In genomic region chr9:56926025-56926360, GRCm38 (mm10) we compare ENCODE assay signal across 9 mouse cellular contexts. TPM values are rescaled to one million over a fixed set of nuclear protein-coding genes. Genes with fewer than 3 reads are reported as not detected.
DNase-seq lines count a peak whose midpoint lies in the region; ATAC-seq and TF ChIP-seq lines count a peak whose summit lies in the region.
"Had no signal": no experiment of that assay in that cellular context is flagged by ENCODE, and none has a peak within 500 bp of the region (broad histone marks: within the 10 kb centered on the region; RNA-seq: fewer than 3 reads in every experiment).

No protein-coding gene starts in this region.

- peak overlapping the region; percentile 80 for H3K4me2 ChIP-seq in lung, embryonic 16.5 days (ENCODE audit: low read depth, low read length)
- H3K4me2 ChIP-seq in intestine, embryonic 16.5 days (ENCODE audit: low read depth, low read length), result peak overlapping the region; percentile 93
- H3K4me2 ChIP-seq in neural tube, embryonic 13.5 days, result peak overlapping the region; percentile 85

- H3K27ac ChIP-seq in heart, adult 2 months, result peak overlapping the region; percentile 95
- H3K27ac ChIP-seq in lung, embryonic 16.5 days (ENCODE audit: low read length), result no peak overlapping the region
- no peak overlapping the region for H3K27ac ChIP-seq in intestine, embryonic 16.5 days (ENCODE audit: low read length)
- no peak overlapping the region for H3K27ac ChIP-seq in neural tube, embryonic 13.5 days (replicated peaks)

- peak in 1 of 2 experiments; percentile 28 for DNase-seq in heart, adult 2 months
- DNase-seq in heart, postnatal 25 days (ENCODE audit: low spot score), result no peak
- no peak for DNase-seq in lung, postnatal 10 days
- DNase-seq in yolk sac, embryonic 10.5 days (ENCODE audit: low spot score), result no peak
- DNase-seq in thymus, postnatal 14 days, result no peak
- DNase-seq: cerebellum, postnatal 25 days had no signal

- no peaks in the 10 kb centered on the region for H3K79me2 ChIP-seq in heart, adult 2 months (replicated peaks; ENCODE audit: control insufficient read depth, insufficient read depth, low read length)

- ATAC-seq in lung, embryonic 16.5 days (ENCODE audit: low read depth), result no peak
- ATAC-seq in intestine, embryonic 16.5 days, result no peak
- ATAC-seq in neural tube, embryonic 13.5 days (ENCODE audit: low read depth), result no peak

- TF ChIP-seq EP300 in heart, adult 2 months (IDR thresholded peaks at IDR 0.05; ENCODE audit: insufficient read depth, low read depth, low read length), result no peak

- no peaks in the 10 kb centered on the region for H3K27me3 ChIP-seq in heart, adult 2 months (ENCODE audit: control insufficient read depth, insufficient read depth, low read length)
- no peaks in the 10 kb centered on the region for H3K27me3 ChIP-seq in lung, embryonic 16.5 days (ENCODE audit: control insufficient read depth, insufficient read depth, low read depth, low read length)
- no peaks in the 10 kb centered on the region for H3K27me3 ChIP-seq in intestine, embryonic 16.5 days (replicated peaks; ENCODE audit: control insufficient read depth, insufficient read depth, low read length)
- peaks cover 19% of the 10 kb centered on the region for H3K27me3 ChIP-seq in neural tube, embryonic 13.5 days

- no peaks in the 10 kb centered on the region for H3K9me3 ChIP-seq in lung, embryonic 16.5 days (ENCODE audit: control insufficient read depth, low read length)
- no peaks in the 10 kb centered on the region for H3K9me3 ChIP-seq in intestine, embryonic 16.5 days (ENCODE audit: control insufficient read depth, low read length)
- no peaks in the 10 kb centered on the region; the same call in 1 of the 2 replicates for H3K9me3 ChIP-seq in neural tube, embryonic 13.5 days

- peaks cover 20% of the 10 kb centered on the region for H3K4me1 ChIP-seq in heart, adult 2 months (ENCODE audit: control insufficient read depth, insufficient read depth, low read length)
- H3K4me1 ChIP-seq in lung, embryonic 16.5 days (replicated peaks; ENCODE audit: control insufficient read depth, insufficient read depth, low read length), result peaks cover 47% of the 10 kb centered on the region
- H3K4me1 ChIP-seq in intestine, embryonic 16.5 days (ENCODE audit: control insufficient read depth, insufficient read depth, low read length), result peaks cover 43% of the 10 kb centered on the region
- H3K4me1 ChIP-seq in neural tube, embryonic 13.5 days (replicated peaks), result peaks cover 55% of the 10 kb centered on the region

- TF ChIP-seq CTCF in heart, adult 2 months (IDR thresholded peaks at IDR 0.05), result no peak

- TF ChIP-seq POLR2A in heart, adult 2 months (IDR thresholded peaks at IDR 0.05; ENCODE audit: insufficient read depth, low read depth, low read length), result 0 out of 2 replicates have a peak, but pooled peaks have one; percentile 3

- H3K36me3 ChIP-seq in heart, adult 2 months (ENCODE audit: control insufficient read depth, insufficient read depth, low read length), result no peaks in the 10 kb centered on the region
- peaks cover 12% of the 10 kb centered on the region for H3K36me3 ChIP-seq in lung, embryonic 16.5 days (ENCODE audit: control insufficient read depth, insufficient read depth, low read length)
- H3K36me3 ChIP-seq in intestine, embryonic 16.5 days (ENCODE audit: control insufficient read depth, insufficient read depth, low read length), result peaks cover 5% of the 10 kb centered on the region; the same call in 1 of the 2 replicates
- H3K36me3 ChIP-seq in neural tube, embryonic 13.5 days, result peaks cover 10% of the 10 kb centered on the region; the same call in 1 of the 2 replicates

- WGBS in heart, adult 2 months, result 91% methylated on average over 10 of the region's 10 CpGs
- 94% methylated on average over 10 of the region's 10 CpGs for WGBS in lung, embryonic 16.5 days
- 95% methylated on average over 10 of the region's 10 CpGs for WGBS in intestine, embryonic 16.5 days
- WGBS in neural tube, embryonic 13.5 days, result 94% methylated on average over 10 of the region's 10 CpGs

- H3K4me3 ChIP-seq in heart, adult 2 months, result peak overlapping the region; percentile 75
- H3K4me3 ChIP-seq in lung, embryonic 16.5 days (ENCODE audit: low read length), result peak overlapping the region; percentile 68
- no peak overlapping the region; the same call in 1 of the 2 replicates for H3K4me3 ChIP-seq in intestine, embryonic 16.5 days (ENCODE audit: low read length)
- no peak overlapping the region for H3K4me3 ChIP-seq in neural tube, embryonic 13.5 days

- intact Hi-C loops in heart, adult 2 months (cut with DNase I), result loop anchor here (5.0 kb wide), 1 partner anchor 146 kb away; the partner anchor contains the start of gene Sin3a
- intact Hi-C loops in heart, postnatal 25 days (cut with DNase I), result loop anchor here (5.0 kb wide), 1 partner anchor 206 kb away; the partner anchor contains the start of gene Man2c1

- peak overlapping the region; percentile 20 for H3K9ac ChIP-seq in heart, adult 2 months (ENCODE audit: low read depth, low read length)
- H3K9ac ChIP-seq in lung, embryonic 16.5 days (ENCODE audit: low read length), result peak overlapping the region; percentile 76
- peak overlapping the region; percentile 81; the same call in 1 of the 2 replicates for H3K9ac ChIP-seq in intestine, embryonic 16.5 days (ENCODE audit: low read depth, low read length)
- no peak overlapping the region for H3K9ac ChIP-seq in neural tube, embryonic 13.5 days

RNA-seq across cellular contexts. Expression of gene Snx33, which starts 2.2 kb away (rescaled TPM):
- 10 to 100 TPM in 1 of 2 experiments, 1 to 10 TPM in 1; 6.7 to 10.0 TPM for total RNA-seq in heart, adult 2 months (2021)
- polyA plus RNA-seq in heart, adult 2 months (2012; rRNA removed), result 7.8 and 8.8 TPM in 2 replicates
- 10 to 100 TPM in 1 of 2 experiments, 1 to 10 TPM in 1; 8.9 to 12.5 TPM for total RNA-seq in heart, postnatal 25 days (2021)
- 11.8 and 12.2 TPM in 2 replicates for polyA plus RNA-seq in lung, embryonic 16.5 days (2015; fragmentation: Nextera tagmentation; extraction: Ambion mirVana)
- 4.8 and 5.2 TPM in 2 replicates for polyA plus RNA-seq in intestine, embryonic 16.5 days (2015; fragmentation: Nextera tagmentation; extraction: Ambion mirVana)
- polyA plus RNA-seq in neural tube, embryonic 13.5 days (2015; fragmentation: Nextera tagmentation; extraction: Ambion mirVana), result 2.9 TPM in 2 replicates

RNA-seq across cellular contexts. Expression of gene Imp3, which starts 11.3 kb away (rescaled TPM):
- total RNA-seq in heart, adult 2 months (2021), result 10 to 100 TPM; 54.0 to 63.3 TPM
- 75.6 and 87.1 TPM in 2 replicates for polyA plus RNA-seq in heart, adult 2 months (2012; rRNA removed)
- total RNA-seq in heart, postnatal 25 days (2021), result 10 to 100 TPM; 53.2 to 54.8 TPM
- polyA plus RNA-seq in lung, embryonic 16.5 days (2015; fragmentation: Nextera tagmentation; extraction: Ambion mirVana), result 73.3 and 80.2 TPM in 2 replicates
- 60.9 and 67.2 TPM in 2 replicates for polyA plus RNA-seq in intestine, embryonic 16.5 days (2015; fragmentation: Nextera tagmentation; extraction: Ambion mirVana)
- 80.2 and 85.5 TPM in 2 replicates for polyA plus RNA-seq in neural tube, embryonic 13.5 days (2015; fragmentation: Nextera tagmentation; extraction: Ambion mirVana)

RNA-seq across cellular contexts. Expression of gene Snupn, which starts 24.7 kb away (rescaled TPM):
- 10 to 100 TPM in 1 of 2 experiments, 1 to 10 TPM in 1; 9.3 to 10.2 TPM for total RNA-seq in heart, adult 2 months (2021)
- polyA plus RNA-seq in heart, adult 2 months (2012; rRNA removed), result 5.7 and 9.5 TPM in 2 replicates
- 10 to 100 TPM in 1 of 2 experiments, 1 to 10 TPM in 1; 9.9 to 10.1 TPM for total RNA-seq in heart, postnatal 25 days (2021)
- 22.0 and 23.4 TPM in 2 replicates for polyA plus RNA-seq in lung, embryonic 16.5 days (2015; fragmentation: Nextera tagmentation; extraction: Ambion mirVana)
- 12.3 and 12.4 TPM in 2 replicates for polyA plus RNA-seq in intestine, embryonic 16.5 days (2015; fragmentation: Nextera tagmentation; extraction: Ambion mirVana)
- 28.7 and 29.0 TPM in 2 replicates for polyA plus RNA-seq in neural tube, embryonic 13.5 days (2015; fragmentation: Nextera tagmentation; extraction: Ambion mirVana)

Comparison
In these comparisons a context has a peak if more than half of its experiments do, and no peak if none do; other contexts are left out.
1. H3K4me3 ChIP-seq: peak in heart, adult 2 months (single experiment) and lung, embryonic 16.5 days (single experiment); none in intestine, embryonic 16.5 days (single experiment) and neural tube, embryonic 13.5 days (single experiment).
2. Peak in every context shown above with its lines, with median percentiles within 50 percentile points of each other: H3K4me2 ChIP-seq.